Mouse (Mus musculus): ENCODE data around the gene Riox1.
"Not testable (repeated sequence)": the region's sequence is repeated elsewhere in the genome, so short reads cannot be mapped to it uniquely, and the experiment has no call there.

The Riox1 gene

DNA sequence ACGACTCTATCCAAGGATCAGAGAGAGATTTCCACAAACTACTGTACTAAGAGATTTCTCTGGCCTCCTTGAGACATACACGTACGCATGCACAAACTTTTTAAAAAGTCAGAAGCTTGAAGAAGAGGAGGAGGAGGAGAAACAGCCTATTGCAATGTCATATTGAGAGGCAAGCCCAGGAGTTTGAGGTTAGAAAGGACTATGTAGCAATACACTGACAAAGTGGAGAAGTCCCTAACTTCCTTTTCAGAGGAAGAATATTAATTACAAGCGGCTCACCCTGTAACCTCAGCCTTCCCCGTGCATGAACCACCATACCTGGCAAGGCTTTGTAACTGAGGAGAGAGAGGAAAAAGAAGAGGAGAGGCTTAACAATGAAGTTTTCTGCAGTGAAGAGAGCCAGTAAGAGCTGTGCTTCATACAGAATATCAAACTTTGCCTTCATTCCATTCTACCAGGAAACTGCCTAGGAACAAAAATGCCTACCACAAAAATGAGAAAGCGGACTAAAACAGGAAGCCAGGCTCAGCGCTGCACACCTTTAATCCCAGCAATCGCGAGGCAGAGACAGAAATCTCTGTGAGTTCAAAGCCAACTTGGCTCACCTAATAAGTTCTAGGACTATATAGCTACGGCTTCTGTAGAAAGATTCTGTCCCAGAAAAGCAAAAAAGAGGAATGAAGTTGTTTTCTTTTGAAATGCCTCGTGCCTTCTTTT lies 474 bp upstream of the Riox1 start:
- no peak for DNase-seq (ENCODE audit: low spot score in 2 of 2)

DNA sequence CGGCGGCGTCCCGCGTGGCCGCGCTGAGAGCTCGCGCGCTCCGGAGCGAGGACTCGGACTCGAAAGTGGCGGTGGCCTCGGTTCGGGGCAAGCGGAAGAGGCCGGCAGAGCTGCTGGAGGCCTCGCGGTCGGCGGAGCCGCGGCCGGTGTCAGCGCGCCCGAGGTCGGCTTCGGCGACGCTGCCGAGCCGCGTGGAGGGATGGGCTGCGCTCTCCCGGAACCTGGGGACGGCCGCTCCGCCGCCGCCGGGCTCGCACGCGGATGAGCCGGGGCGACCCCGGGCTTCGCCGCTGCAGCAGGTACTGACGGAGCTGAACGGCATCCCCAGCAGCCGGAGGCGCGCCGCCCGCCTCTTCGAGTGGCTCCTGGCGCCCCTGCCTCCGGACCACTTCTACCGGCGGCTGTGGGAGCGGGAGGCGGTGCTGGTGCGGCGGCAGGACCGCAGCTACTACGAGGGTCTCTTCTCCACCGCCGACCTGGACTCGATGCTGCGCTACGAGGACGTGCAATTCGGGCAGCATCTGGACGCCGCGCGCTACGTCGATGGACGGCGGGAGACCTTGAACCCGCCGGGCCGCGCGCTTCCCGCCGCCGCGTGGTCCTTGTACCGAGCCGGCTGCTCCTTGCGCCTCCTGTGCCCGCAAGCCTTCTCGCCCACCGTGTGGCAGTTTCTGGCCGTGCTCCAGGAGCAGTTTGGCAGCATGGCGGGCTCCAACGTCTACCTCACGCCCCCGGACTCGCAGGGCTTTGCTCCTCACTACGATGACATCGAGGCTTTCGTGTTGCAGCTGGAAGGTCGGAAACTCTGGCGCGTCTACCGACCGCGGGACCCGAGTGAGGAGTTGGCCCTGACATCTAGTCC lies 663 bp downstream of the Riox1 start:
- peak; percentile 51 to 58 for DNase-seq (ENCODE audit: low spot score in 2 of 2)

DNA sequence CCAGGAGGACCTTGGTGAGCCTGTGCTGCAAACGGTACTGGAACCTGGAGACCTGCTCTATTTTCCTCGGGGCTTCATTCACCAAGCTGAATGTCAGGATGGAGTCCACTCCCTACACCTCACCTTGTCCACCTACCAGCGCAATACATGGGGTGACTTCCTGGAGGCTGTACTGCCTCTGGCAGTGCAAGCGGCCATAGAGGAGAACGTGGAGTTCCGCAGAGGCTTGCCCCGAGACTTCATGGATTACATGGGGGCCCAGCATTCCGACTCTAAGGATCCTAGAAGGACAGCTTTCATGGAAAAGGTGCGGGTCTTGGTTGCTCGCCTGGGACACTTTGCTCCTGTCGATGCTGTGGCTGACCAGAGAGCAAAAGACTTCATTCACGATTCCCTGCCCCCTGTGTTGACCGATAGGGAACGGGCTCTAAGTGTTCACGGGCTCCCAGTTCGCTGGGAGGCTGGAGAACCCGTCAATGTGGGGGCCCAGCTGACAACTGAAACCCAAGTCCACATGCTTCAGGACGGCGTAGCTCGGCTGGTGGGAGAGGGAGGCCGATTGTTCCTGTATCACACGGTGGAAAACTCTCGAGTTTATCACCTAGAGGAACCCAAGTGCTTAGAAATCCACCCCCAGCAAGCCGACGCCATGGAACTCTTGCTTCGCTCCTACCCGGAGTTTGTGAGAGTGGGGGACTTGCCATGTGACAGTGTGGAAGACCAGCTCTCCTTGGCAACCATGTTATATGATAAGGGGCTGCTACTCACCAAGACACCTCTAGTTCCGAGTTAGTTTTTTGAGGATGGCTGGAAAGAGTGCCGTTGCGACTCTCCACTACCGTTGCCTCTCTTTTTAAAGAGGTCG lies 1.5 kb downstream of the Riox1 start:
- DNase-seq (ENCODE audit: low spot score in 2 of 2) = no peak

DNA sequence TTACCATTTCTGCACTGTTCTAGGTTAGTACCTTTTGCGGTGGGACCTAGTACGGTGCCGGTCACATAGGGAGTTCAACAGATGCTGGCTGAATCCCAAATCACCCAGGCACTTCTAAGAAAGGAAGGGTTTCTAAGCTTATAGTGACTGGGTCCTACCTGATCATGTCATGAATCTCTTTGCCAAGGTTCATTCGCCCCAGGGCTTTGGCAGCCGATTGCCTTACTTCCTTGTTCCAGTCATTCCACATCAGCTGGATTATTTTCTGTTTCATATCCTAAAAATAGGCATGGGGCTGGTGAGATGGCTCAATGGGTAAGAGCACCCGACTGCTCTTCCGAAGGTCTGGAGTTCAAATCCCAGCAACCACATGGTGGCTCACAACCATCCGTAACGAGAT lies 7.9 kb downstream of the Riox1 start:
- DNase-seq (ENCODE audit: low spot score in 2 of 2) = no peak

DNA sequence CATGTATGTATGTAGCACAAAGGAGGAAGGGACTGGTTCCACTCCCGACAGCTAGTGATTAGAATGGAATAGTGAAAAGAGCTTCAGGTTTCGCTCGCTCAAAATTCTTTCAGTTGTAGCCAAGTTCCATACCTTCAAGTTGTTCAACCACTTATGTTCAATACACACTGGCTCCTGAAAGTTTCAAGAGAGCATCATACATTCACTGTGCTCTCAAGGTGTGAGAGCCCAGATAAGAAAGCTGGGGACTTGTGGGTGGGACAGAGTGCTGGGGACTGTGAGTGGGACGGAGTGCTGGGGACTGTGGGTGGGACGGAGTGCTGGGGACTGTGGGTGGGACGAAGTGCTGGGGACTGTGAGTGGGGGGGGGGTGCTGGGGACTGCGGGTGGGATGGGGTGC lies 14.8 kb downstream of the Riox1 start:
- no peak for DNase-seq (ENCODE audit: low spot score in 2 of 2)

DNA sequence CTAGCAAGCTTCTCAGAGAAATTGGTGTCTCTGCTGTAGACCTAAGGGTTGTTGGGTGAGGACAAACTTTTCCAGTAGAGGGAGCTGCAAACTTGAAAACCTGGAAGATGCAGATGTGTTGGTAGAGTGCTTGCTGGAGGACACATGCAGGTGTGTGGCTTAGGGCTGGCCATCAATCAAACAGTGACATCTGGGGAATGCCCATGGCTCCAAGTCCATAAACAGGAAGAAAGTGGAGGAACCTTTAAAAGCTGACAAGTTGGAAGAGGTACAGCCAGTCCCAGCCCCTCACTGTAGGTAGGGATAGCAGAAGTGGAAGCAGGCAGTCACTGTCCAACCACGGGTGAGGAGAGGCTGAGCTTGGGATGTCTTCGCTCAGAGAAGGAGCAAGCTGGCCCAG lies 21.7 kb downstream of the Riox1 start:
- peak in 1 of 2 experiments; percentile 17 for DNase-seq (ENCODE audit: low spot score in 2 of 2)

DNA sequence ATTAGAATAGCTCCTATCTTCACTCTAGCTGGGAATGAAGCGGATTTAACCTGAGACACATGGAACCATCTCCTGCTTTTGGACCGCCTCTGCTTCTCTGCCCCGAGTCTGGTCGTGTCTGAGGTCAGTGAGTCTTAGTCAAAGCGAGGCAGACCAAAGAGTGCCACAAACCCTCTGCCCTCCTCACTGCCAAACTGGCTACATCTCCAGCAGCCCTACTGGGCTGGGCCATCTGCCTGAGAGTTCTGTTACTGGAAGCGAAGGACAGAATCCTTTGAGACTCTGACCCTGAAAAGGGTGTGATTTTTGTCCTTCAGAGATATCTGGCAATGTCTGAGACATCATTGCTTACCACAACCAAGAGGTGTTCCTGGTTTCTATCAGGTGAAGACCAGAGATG lies 28.5 kb downstream of the Riox1 start:
- no peak for DNase-seq (ENCODE audit: low spot score in 2 of 2)

DNA sequence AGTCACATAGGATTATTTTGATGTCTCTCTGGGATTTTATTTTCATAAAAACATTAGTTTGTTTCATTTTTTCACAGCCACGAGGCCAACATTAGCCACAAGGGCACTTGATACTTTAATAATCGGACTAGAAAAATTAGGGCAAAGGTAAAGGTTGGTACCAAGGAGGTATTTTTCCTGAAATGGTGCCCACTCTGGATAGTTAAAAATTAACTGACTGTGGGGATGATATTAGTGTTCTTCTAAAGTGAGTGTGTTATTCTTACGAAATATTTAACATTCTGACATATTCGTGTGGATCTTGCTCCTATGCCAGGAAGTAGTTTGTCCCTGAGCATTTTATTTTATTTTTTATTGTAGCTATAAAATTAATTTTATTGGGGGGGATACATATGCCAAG lies 31.2 kb downstream of the Riox1 start:
- DNase-seq (ENCODE audit: low spot score in 2 of 2) = no peak

DNA sequence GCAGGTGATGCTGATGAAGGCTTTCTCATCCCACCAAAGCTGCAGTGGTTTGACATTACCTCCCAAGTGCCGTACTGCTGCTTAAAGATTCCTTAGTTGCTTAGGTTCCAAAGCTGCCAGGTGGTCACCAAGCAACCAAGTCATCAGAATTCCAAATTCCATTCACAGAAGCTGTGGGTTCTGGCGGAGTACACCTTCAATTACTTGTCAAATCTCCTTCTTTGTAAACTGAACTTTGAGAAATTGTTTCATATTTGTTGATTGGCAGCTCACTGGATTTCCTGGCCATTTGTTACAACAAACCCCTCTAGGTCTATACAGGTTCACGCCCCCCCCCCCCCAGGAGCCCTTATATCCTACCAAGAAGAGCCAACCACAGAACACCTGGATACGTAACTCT lies 34.3 kb downstream of the Riox1 start, which contains the start of gene Heatr4:
Gene Heatr4 (minus strand): TSS at position 101 of the 400 bp plus-strand sequence.
- no peak for DNase-seq (ENCODE audit: low spot score in 2 of 2)

DNA sequence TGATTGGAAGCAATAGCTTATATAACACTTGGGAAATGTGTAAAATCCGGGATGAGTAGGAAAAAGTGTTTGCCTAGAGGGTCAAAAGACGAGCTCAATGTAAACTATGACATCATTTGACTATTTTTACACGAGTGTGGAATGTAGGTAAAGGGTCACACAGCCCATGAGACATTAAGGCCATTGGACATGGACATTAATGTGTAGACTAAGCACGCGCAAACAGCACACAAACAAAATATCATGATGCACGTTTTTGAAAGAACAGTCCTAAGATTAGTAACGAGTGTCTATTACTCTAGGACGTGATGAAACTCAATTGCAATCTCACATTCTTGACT lies 36.8 kb downstream of the Riox1 start:
- DNase-seq (ENCODE audit: low spot score in 2 of 2) = no peak

DNA sequence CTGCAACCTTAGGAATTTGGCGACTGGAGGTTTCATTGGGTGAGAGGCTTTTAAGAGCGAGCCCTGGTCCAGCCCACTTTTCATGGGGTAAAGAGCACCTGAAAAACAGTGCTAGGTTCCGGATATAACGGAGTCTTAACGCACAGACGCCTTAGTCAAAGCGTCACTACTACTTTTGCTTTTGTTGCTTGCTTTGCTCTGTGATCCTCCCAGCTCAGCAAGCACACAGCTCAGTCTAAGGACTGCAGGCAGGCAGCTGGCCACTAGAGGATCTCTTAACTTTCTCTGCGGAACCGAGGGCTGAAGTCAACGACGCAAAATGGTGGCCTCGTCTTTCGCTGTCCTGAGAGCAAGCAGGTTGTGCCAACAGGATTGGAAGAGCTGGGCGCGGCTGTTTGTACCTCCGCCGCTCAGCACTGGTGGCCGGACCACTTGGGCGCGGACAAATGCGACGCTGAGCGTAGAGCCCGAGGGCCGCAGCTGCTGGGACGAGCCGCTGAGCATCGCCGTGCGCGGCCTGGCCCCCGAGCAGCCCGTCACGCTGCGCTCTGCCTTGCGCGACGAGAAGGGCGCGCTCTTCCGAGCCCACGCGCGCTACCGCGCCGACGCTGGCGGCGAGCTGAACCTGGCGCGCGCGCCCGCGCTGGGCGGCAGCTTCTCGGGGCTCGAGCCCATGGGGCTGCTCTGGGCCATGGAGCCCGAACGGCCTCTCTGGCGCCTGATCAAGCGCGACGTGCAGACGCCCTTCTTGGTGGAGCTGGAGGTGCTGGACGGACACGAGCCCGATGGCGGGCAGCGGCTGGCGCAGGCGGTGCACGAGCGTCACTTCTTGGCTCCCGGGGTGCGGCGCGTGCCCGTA lies 37.4 kb downstream of the Riox1 start, which contains the start of gene Acot2:
Gene Acot2 (plus strand): TSS at position 279 of the 859 bp plus-strand sequence.
- DNase-seq (ENCODE audit: low spot score in 2 of 2) = peak; percentile 59 to 73

DNA sequence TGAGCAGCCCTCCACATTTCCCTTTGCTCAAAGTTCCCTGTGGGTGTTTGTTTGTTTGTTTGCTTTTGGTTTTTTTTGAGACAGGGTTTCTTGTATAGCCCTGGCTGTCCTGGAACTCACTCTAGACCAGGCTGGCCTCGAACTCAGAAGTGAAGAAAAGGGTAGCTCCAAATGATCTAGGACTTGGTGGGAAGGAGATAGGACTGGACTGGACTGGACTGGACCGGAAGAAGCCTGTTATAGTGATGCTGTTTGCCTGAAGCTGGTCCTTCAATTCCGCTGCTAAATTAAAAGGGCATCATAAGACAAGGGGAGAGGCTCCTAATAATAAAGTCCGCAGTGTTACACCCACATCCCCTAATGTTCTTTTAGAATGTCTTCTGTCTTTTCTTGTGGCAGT lies 38.1 kb downstream of the Riox1 start:
- no peak for DNase-seq (ENCODE audit: low spot score in 2 of 2)

DNA sequence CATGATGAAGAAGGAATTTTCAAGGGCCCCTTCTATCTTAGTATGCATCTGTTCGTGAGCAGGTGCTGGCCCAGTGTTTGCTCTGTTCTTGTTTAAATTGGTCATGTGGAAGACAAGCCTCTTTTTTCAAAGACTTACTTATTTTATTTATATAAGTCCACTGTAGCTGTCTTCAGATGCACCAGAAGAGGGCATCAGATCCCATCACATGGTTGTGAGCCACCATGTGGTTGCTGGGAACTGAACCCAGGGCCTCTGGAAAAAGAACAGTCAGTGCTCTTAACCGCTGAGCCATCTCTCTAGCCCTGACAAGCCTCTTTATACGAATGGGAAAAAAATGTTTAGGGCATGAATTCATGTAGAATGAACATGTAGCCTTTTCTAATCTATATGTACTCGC lies 39.0 kb downstream of the Riox1 start:
- no peak for DNase-seq (ENCODE audit: low spot score in 2 of 2)

DNA sequence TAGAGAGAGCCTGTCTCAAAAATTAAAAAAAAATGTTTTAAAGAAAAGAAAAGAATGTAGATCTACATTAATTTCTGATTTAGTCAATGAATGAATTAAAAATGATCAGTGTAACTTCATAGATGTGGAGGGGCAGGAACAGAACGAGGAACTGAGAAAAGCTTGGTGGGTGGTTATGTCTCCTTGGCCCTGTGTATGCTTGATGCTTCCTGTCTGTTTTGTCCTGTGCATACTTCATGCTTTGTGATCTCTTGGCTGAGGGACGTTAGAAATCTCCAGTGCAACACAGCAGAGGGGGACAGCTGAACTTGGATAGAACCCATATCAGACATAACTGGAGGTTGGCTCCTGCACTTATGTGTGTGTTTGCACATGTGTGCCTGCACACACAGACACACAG lies 46.8 kb downstream of the Riox1 start:
- no peak for DNase-seq (ENCODE audit: low spot score in 2 of 2)

DNA sequence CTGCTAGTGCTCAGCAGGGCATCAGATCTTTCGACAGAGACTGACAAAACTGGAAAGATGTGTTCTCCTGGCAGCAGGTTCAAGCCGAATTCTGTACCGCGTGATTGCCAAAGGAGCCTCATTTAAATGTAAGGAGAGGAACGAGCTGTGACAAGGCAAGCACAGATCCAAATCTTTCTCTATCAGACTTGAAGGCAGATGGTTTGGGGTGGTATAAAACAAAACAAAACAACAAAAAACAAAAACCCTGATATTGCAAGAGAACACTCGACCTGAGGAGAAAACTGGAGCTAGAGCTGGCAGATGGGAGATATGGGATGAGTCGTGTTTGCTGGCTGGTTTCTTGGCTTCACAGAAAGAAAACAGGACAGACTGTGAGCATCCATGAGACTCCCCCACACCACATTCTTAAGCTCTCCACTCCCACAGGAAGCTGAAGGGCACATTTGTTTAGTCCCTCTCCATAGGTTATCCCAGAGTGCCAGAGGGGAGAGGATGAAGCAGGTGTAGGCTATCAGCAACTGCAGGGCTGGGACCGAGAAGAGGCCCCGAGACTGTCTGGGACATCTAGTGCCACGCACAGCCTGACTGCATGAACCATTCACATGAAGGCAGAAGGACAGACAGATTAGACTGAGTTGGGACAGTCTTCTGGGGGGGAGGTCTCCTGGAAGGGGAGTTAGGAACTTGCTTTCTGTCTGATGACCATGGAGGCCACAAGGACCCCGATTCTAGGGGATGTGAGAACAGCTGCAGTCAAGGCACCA lies 48.1 kb downstream of the Riox1 start:
- no peak for DNase-seq (ENCODE audit: low spot score in 2 of 2)

DNA sequence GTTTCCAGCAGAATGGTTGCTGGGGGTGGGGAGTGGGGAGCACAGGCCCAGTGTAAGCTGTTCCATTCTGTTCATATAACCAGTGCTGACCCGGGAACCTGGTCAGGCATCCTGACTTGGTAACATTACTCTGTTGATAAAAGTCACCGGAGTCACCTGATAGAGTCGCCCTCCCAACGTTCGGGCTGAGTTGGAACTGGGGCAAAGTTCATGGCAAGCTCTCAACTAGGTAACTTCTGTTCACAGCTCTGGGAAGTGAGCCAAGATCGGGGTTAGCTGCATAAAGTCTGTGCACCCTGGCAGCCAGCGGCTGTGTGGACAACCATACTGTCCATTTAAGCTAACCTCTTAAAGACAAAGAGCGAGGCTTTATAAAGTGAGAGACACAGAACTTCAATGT lies 48.8 kb downstream of the Riox1 start:
- DNase-seq (ENCODE audit: low spot score in 2 of 2) = not testable (repeated sequence)

DNA sequence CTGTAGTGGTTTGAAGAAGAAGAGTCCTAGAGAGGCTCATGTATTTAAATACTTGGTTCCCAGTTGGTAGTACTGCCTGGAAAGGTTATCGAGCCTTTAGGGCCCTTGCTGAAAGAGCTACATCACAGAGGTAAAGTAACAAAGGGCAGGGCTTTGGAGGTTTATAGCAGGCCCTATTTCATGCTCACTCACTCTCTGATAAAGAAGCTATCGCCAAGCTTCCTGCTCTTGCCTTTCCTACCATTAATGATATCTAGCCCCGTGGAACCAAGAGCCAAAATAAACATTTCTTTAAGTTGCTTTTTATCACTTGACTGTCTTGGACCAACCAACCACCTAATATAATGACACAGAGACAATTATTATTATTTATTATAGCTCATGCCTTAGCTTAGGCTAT lies 50.0 kb downstream of the Riox1 start:
- no peak for DNase-seq (ENCODE audit: low spot score in 2 of 2)
